Mouse (Mus musculus): Measurements from ENCODE around the gene 1600002K03Rik. TPM values are rescaled to one million over a fixed set of nuclear protein-coding genes. Genes with fewer than 3 reads are reported as not detected.

The 1600002K03Rik gene
- total RNA-seq, 2 experiments from 2014 or later: 4.4 to 4.6 TPM

DNA sequence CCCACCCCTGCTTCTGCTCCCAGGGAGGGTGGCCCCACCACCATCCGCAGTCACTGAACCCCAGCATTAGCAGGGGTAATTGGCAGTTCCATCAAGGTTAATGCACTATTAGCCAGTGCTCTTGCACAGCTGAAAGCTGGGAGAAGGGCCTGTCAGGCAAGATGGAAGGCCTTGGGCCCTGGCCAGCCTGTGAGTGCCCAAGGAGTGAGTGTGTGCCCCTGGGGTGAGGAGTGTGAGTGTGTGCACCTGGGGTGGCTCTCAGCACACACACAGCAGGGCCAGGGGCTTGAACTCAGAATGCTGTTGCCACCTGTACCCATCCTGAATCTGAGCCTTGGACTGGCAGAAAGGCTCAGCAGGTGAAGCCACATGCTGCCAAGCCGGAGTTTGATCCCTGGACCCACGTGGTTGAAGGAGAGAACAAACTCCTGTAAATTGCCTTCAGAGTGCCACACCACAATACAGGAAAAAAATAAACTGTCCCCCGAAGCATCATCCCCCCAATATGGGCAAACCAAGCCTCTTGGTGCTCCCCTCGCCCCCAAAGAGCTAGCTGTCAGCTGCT lies 3.6 kb downstream of the 1600002K03Rik start:
- intact Hi-C loops (cut with DNase I): loop anchor here (5.0 to 10.0 kb wide), 2 partner anchors 171 to 198 kb away; partner anchors contain the start of gene Adamtsl5
- DNase-seq: no peak

DNA sequence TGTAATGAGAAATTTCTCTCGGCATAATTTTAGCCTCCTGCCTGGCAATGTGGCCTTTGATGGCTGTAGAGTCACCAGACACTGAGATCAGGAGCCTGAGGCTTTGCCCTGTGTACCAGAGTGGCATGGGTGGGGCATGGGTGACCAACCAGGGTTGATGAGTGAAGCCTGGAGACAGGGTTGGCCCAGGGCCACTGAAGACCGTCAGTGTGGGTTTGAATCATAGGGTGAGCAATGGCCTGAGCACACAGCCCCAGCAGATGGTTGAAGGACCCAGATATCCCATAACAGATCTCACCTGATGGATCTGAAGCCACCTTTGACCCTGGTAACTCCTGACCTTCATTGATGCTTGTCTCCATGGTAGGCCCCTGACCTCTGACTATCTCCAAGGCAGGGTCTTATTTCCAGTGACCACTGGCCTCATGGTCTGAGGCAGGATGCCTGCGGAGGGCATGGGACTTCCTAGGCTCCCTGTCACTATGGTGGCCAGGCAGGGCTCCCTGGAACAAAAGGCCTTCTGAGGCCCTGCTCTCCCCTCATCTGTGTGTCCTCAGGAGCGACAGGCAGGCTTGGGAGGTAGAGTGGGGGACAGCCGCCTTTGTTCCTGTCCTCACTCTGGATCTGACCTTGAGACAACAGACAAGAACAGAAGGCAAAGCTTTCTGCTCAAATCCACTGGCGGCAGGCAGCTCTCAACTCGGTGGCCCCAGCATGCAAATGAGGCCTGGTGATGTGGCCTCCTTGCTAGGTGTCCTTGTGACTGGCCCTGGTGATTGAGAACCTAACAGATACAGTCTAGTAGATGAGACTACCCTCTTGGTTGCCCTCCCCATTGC lies 4.9 kb downstream of the 1600002K03Rik start:
- no peak for DNase-seq
- intact Hi-C loops (cut with DNase I): loop anchor here (5.0 to 10.0 kb wide), 2 partner anchors 170 to 197 kb away; partner anchors contain the start of gene Adamtsl5

DNA sequence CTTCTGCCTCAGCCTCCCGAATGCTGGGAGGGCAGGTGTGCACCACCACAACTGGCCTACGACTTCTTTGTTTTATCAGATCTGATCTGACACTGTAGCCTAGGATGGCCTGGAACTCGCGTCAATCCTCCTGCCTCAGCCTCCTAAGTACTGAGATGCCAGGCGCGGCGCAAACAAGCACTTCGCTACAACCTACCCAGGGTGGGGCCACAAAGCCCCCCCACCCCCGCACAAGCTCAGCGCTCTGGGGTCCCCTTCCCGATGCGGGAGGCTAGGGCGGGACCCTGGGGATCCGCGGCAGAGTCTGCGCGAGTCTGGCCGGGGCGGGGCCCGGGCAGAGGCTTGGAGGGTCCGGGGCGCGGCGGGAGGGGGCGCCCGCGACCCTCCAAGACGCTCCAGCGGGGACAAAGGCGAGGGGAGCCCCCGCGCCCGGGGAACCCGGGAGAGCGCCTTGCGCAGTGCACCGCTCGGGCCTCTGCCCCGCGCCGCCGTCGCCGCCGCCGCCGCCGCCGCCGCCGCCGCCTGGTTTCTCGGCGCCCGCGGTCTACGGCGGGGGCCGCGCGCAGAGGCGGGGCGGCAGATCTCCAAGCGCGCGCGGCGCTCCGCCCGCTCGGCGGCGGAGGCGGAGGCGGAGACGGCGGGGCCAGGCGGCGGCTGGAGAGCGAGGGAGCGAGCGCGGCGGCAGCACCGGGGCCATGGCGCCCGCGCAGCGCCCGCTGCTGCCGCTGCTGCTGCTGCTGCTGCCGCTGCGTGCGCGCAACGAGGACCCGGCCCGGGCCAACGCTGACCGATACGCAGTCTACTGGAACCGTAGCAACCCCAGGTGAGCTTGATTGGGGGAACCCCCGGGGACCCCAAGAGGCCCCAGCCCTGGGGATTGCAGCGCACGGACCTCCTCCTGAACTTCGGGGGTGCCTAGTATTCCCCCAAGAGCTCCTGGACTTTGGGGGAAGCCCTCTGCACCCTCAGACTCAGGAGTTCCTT lies 6.6 kb downstream of the 1600002K03Rik start, which contains the start of gene Efna2:
TSS of gene Efna2 (plus strand) at position 415 of the 984 bp plus-strand sequence.
- peak; percentile 54 to 64 for DNase-seq
- intact Hi-C loops (cut with DNase I): loop anchor here (5.0 to 10.0 kb wide), 2 partner anchors 168 to 195 kb away; partner anchors contain the start of gene Adamtsl5

DNA sequence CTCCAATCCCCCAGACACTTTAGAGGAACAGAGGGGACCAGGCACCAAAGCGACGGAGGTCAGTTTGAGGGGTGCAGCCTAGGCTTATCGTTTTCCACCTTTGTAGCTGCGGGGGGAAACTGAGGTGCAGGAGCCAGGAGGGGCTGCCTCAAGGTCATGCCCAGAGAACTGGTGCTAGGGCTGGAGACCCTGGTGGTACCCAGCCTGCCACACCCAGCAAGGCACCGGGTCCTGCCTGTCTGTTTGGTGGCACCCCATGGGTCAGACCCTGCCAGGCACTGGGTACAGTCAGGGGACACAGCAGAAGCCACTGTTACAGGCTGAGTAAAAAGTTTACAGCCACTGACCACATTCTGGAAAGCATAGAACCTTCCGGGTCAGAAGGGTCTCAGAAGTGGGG lies 7.5 kb downstream of the 1600002K03Rik start:
- intact Hi-C loops (cut with DNase I): no loop called here
- DNase-seq: no peak

DNA sequence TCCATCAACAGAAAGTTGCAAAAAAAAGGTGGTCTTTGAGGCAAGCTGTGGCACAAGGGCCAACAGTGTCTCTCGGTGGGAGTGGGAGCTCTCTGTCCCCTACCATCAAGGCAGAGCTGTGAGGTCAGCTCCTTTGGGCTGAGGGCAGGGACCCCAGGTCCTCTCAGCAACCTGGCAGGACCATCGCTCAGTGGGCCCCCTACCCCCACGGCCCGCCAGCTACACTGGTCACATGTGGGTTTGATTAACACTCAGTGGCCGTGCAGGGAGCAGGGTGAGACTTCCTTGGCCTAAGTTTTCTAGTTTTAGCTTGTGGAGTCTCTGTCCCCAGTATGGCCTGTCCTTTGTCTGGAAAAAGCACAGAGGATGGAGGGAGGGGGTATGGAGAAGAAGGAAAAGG lies 8.1 kb downstream of the 1600002K03Rik start:
- intact Hi-C loops (cut with DNase I): no loop called here
- DNase-seq: no peak

DNA sequence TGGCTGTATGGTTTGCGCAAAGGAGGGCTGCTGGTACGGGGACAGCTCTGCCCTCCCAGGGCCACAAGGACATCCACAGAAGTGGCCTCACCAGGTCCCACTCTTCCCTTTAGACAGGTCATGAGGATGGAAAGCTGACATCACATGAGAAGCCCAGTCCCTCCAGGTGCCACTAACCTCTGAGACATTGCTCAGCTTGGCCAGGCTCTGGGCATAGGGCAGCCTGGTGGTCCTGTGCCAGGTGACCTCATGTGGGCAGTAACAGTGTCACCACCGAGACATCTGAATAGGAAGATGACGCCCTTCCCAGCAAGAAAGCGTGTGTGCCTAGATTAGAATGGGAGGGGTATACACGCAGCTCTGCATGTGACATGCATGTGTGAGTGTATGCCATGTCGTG lies 9.8 kb downstream of the 1600002K03Rik start:
- intact Hi-C loops (cut with DNase I): no loop called here
- no peak for DNase-seq

DNA sequence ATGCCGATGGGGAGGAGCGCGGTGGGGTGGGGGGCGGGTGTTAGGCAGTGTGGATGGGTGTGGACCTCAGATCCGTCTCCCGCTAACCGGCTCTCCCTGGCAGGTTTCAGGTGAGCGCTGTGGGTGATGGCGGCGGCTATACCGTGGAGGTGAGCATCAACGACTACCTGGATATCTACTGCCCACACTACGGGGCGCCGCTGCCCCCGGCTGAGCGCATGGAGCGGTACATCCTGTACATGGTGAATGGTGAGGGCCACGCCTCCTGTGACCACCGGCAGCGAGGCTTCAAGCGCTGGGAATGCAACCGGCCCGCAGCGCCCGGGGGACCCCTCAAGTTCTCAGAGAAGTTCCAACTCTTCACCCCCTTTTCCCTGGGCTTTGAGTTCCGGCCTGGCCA lies 13.9 kb downstream of the 1600002K03Rik start:
- intact Hi-C loops (cut with DNase I): no loop called here
- no peak for DNase-seq

DNA sequence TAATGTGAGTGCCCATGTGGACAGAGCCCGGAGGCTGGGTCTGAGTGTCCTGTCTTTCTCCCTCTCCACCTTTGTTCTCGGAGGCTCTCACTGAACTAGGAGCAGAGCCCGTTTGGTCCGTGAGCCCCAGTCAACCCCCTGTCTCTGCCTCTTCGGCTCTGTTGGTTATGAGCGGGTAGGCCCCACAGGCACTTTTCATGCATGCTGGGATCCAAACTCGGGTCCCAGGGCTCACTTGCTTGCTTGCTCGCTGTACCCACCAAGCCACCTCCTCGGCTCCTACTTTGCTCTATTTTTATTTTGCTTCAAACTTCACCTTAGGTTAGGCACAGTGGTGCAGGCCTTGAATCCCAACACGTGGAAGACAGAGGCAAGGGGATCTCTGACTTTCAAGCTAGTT lies 15.0 kb downstream of the 1600002K03Rik start:
- intact Hi-C loops (cut with DNase I): no loop called here
- DNase-seq: no peak

DNA sequence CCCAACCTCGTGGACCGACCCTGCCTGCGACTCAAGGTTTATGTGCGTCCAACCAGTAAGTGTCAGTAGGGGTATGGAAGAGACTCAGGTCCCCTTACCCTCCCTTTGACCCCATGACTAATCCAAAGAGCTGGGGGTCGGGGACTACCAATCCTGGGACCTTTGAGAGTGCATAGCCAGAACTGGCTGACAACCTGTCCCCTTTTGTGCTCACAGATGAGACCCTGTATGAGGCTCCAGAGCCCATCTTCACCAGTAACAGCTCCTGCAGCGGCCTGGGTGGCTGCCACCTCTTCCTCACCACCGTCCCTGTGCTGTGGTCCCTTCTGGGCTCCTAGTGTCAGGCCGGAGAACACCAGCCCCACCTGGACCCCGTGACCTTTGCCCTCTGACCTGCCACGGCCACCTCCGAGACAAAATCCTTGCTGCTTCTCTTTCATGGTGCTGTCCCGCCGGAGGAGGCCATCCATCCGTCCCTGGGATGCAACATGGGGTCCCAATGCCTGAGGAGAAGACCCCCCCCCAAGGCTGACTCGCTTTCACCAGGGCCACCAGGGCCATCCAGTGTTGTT lies 15.8 kb downstream of the 1600002K03Rik start:
- no peak for DNase-seq
- intact Hi-C loops (cut with DNase I): no loop called here

DNA sequence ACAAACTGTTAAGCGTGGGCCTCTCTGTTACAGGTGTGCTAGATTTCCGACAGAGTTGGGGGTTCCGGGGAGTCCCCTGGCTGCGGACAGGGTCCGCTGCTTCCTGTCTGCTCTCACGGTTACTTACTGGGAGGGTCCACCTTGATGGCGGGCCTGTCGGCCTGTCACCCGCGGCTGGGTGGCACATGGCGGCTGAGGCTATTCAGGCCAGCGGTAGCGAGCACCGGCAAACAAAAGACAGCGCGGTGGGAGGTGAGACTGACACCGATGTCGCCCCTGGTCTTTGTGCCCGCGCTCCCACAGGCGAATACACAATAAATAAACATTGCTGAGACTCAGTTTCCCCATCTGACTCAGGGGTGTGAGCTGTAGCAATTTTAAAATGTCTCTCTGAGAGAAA lies 17.3 kb downstream of the 1600002K03Rik start:
- intact Hi-C loops (cut with DNase I): no loop called here
- no peak for DNase-seq

DNA sequence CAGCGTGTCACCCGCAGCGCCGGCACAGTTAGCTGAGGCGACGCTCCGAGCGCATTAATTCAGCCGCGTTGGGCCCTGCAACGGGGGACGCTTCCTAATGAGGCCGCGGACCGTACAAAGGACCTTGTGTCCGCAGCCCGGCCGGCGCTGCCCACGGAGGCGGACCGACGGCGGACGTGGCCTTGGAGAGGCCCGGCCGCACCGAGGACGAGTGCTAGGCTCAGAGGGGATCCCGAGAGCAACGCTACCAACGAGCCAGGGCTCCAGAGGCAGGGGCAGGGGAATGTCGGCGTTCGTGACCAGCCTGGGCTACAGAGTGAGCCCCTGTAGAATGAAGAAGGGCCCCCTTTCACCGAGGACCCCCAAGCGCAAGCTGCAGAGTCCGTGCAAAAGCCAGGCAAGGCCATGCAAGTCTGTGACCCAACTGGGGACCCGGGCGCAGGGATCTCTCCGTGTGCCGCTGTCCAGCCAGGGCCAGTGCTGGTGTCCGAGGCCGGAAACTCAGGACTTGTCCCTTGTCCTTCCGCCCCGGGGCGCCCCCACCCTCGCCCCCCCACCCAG lies 17.8 kb downstream of the 1600002K03Rik start:
- peak in 1 of 2 experiments; percentile 39 for DNase-seq

DNA sequence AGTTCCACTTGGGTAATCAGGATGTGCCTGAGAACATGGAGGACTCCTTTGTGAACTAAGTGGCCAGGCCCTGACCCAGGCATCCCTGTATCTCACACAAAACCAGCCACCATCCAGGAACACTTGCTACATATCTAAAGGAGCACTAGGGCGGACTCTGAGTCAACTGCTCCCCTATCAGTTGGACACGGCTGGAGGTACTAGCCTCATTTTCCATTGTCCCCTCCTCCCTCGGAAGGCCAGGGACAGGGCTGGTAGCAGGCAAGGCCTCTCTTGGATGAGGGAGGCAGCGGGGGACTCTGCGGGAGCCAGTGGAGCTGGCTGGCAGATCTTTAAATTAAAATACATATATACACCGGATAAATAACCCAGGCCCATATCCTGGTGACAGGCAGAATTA lies 21.2 kb downstream of the 1600002K03Rik start:
- DNase-seq: no peak
- intact Hi-C loops (cut with DNase I): no loop called here

More for the DNA sequence above, 17.8 kb downstream of the 1600002K03Rik start:
- intact Hi-C loops (cut with DNase I): no loop called here

DNA sequence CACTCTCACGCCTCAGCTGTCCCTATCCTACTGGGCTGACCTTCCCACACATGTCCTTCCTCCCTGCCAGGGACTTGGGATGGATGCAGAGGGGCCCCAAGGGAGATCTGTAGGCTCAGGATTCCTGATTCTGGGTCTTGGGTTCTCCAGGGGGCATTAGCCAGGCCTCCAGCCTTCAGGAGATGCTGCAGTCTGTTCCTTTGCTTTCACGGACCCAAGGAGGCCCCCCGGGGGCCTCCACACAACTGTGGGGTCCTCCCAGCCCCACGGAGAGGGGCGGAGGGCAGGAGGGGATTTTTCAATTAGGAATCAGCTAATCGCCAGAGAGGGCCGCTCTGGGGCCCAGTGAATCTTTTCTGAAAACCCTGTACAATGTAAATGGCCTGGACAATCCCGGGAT lies 21.7 kb downstream of the 1600002K03Rik start:
- intact Hi-C loops (cut with DNase I): no loop called here
- no peak for DNase-seq

DNA sequence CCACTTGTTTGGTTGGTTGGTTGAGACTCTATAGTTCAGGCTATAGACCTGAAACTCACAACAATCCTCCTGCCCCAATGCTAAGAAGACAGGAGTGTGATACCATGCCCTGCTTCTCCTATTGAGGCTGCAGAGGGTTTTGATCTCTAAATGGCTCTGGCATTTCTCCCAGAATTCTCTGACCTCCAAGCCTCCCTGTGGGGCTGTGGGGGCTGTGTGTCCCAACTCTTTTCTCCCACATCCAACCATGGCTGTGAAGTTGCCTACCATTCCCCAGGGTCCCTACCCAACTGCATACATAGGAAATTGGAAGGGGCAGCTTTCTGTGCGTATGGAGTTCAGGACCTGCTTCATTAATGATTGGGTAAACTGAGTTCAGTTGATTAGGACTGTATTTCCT lies 23.4 kb downstream of the 1600002K03Rik start:
- intact Hi-C loops (cut with DNase I): no loop called here
- DNase-seq: no peak

DNA sequence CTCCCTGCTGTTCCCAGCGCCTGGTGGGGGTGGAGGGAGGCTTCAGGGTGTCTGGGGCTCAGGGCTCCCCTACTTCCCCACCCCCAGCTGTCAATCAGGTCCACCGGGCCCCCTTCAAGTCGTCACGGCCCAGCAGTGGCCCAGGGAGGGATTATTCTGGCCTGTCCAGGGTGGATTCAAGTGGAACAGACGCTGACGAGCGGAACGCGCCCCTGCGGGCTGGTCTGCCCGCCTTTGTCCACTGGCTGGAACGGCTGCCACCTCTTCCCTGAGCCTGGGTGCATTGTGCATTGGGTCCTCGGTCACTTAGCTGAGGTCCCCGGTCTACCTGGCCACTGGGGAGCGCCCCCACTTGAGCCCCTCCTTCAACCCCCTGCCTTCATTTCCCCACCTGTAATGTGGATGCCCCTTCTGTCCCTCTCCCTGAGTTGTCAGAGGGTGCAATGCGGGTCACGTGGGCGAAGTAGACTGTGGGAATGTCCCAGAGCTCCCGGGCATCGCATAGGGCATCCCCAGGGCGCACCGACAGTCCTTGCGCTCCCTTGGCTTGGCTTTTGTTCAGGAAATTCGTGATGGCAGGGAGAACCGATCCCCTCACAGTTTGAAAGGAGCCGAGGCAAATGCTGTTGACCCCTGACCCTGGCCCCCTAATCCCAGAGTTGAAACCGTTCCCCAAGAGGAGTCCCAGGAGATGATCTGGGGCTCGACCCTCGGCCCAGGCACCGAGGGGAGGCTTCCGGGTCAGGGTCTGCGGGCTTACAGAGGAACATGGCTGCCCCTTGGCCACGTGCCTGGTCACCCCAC lies 24.2 kb downstream of the 1600002K03Rik start:
- intact Hi-C loops (cut with DNase I): no loop called here

DNA sequence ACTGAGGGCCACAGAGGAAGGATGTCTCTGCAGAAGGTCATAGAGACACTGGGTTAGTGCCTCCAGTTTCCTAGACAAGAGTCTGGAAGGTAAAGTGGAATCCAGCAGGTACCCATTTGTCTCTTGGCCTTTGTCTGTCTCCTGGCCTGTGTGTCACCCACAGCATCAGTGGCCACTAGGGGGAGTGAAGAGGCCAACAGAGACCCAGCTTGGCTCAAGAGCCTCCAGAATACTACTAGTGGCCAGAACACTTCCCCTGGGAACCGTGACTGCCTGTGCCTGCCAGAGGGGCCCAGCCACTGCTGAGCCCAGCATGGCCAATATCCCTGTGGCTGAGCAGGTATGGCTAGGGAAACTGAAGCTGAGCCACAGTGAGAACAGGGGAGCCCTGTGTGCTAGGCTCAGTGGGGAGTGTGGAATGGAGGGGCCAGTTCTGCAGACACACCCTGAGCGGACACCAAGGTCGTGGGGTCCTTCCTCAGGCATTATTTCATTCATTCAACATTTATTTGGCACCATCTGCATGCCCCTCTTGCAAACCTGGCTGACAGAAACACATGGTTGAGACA lies 26.8 kb downstream of the 1600002K03Rik start:
- peak; percentile 76 to 80 for DNase-seq
- intact Hi-C loops (cut with DNase I): loop anchor here (1.0 to 2.0 kb wide), 2 partner anchors 27 to 46 kb away; partner anchors contain the start of gene Mum1

More for the DNA sequence above, 24.2 kb downstream of the 1600002K03Rik start:
- no peak for DNase-seq

DNA sequence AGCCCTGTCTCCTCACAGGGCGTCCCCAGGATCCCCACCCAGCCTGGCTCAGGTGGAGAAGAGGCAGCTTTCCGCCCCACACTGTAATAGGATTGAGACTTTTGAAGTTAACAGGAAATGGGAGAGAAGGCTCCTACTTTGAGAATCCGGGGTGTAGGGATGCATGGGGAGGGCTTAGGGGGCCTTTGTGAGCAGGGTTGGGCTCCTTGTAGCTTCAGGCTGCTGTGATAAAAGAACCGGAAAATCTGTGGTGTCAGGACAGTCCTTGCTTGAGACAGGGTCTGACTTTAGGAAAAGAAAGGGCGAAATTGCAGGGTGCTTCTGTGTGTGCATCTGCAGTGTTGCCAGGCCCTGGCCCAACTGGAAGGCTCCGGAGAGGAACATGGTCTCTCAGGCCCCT lies 27.7 kb downstream of the 1600002K03Rik start:
- DNase-seq: no peak
- intact Hi-C loops (cut with DNase I): no loop called here

DNA sequence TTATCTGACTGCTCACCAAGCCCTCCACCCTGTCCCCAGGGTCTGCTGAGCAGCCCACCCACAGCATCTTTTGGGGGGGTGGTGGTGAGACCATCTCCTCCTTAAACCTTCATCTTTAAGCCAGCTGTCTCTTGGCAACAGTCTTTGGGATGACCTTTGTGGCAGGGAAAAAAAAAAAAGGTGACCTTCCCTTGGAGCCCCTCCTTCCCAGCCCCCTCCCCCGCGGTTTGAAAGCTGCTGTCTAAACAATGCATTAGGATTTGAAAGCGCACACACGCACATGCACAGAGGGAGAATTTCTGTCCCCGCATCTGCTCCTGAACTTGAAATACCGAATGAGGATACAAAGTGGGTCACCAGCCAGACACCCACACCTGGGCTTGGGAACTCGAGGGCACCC lies 31.3 kb downstream of the 1600002K03Rik start:
- no peak for DNase-seq
- intact Hi-C loops (cut with DNase I): no loop called here

DNA sequence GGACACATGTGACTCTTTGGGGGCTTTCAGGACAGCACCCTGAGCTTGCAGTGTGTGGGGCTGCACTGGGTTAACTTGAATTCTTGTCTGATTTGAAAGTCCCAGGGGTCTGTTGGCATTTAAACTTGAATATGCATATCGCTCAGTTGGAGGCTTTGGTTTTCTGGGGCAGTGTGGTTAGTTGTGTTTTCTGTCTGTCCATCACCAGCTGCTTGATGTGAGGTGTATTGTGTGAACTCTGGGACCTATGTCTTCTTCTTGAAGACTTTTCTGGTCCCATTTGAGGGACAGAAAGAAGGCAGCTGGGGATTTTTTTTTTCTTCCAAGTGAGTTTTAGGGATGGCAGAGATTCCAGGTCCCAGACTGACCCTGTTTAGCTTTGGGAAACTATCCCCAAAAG lies 34.5 kb downstream of the 1600002K03Rik start:
- DNase-seq: no peak
- intact Hi-C loops (cut with DNase I): no loop called here
